ENCODE assay signal across 8 mouse cellular contexts in the genomic region with DNA sequence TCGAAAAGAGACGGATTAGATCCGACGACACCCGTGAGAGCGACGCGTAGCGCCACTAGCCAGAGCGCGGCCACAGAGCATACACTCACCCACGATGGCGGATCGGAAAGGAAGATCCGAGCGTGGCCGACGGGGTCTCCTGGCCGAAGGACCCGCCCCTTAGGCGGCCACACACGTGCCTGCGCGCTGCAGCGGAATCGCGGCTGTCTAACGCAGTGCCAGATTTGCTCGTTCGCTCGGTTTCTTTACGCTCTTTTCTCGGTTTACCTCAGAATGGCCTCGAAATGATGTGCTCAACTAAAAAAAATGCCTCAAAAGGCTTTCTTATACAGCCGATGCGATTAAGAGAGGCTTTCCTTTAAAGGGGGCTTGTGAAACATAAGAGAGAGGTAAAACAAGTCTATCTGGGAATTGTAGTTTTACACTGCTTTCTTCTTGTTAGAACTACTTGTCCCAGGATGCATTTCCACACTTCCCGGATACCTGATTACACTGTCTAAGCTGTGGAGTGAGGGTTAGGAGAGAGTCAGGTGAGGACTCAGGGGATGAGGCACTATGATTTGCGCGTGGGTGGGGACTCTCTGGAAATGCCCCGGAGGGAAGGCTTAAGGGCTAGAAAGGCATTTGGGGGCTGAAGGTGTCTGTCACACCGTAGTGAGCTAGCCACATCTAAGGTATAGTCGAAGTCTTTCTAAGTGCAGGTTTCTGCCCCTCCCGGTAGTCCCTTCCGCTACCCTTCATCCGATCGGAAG. TPM values are rescaled to one million over a fixed set of nuclear protein-coding genes. Genes with fewer than 3 reads are reported as not detected.
DNase-seq lines count a peak whose midpoint lies in the region; ATAC-seq lines count a peak whose summit lies in the region.

Gene Clhc1, plus strand, starts transcription at position 199 of the 752 bp plus-strand sequence.
Gene Rps27a, minus strand, starts transcription at position 358 of the 752 bp plus-strand sequence.

- intact Hi-C loops in gastrocnemius, postnatal 14 days (cut with DNase I; ENCODE audit: low total_unique reads) = no loop called here
- intact Hi-C loops in left cerebral cortex, postnatal 10 days (cut with DNase I) = loop anchor here (1.0 to 10.0 kb wide), 3 partner anchors 145 to 337 kb away; no protein-coding TSS in a partner anchor

- peak; percentile 93 for ATAC-seq in inflammation-experienced regulatory T-cells, adult 6 months
- ATAC-seq in megakaryocyte-erythroid progenitor cell, adult 5-6 weeks (replicated peaks; ENCODE audit: low FRiP score, low TSS enrichment, poor library complexity, severe bottlenecking) = peak; percentile 86

- DNase-seq in adrenal gland, adult (ENCODE audit: inconsistent age in 2 of 2, low spot score in 1 of 2) = peak; percentile 94 to 99
- peak; percentile 93 for DNase-seq in embryo, embryonic 10.5 days (ENCODE audit: low spot score)
- DNase-seq in gastrocnemius, postnatal 14 days = peak; percentile 94
- peak; percentile 86 to 95 for DNase-seq in left cerebral cortex, postnatal 10 days (ENCODE audit: extremely low spot score in 1 of 2, low spot score in 2 of 2)
- DNase-seq in right cerebral cortex, postnatal 25 days = peak; percentile 93
- peak; percentile 89 to 92 for DNase-seq in urinary bladder, postnatal 4 days (ENCODE audit: low spot score in 2 of 2)

RNA-seq across cellular contexts. Expression of gene Clhc1, which starts in this region (rescaled TPM):
- not detected for total RNA-seq in gastrocnemius, postnatal 14 days (2021)
- 1 to 10 TPM in 2 of 3 experiments, under 1 TPM in 1; 0.69 to 1.8 (median 1.4) TPM for polyA plus RNA-seq in inflammation-experienced regulatory T-cells, adult 6 months (2017; shearing (Covaris generic))
- under 1 TPM in 1 of 2 experiments, not detected in 1; 0.59 TPM for total RNA-seq in left cerebral cortex, postnatal 10 days (2021)
- 0.17 and 0.50 TPM in 2 replicates for total RNA-seq in megakaryocyte-erythroid progenitor cell, adult 5-6 weeks (2014; fragmentation: Nextera tagmentation)
- not detected in 2 replicates for total RNA-seq in megakaryocyte-erythroid progenitor cell, adult 5-6 weeks (2017)

RNA-seq across cellular contexts. Expression of gene Rps27a, which starts in this region (rescaled TPM):
- 100 to 1,000 TPM; 559 to 594 TPM for total RNA-seq in gastrocnemius, postnatal 14 days (2021)
- polyA plus RNA-seq in inflammation-experienced regulatory T-cells, adult 6 months (2017; shearing (Covaris generic)) = 1,000 to 10,000 TPM in 2 of 3 experiments, 100 to 1,000 TPM in 1; 892 to 1,752 (median 1,284) TPM
- total RNA-seq in left cerebral cortex, postnatal 10 days (2021) = 100 to 1,000 TPM; 509 TPM
- total RNA-seq in megakaryocyte-erythroid progenitor cell, adult 5-6 weeks (2014; fragmentation: Nextera tagmentation) = 4,800 and 5,317 TPM in 2 replicates
- total RNA-seq in megakaryocyte-erythroid progenitor cell, adult 5-6 weeks (2017) = 1,061 and 1,131 TPM in 2 replicates

Comparison
In these comparisons a context has a peak if more than half of its experiments do, and no peak if none do; other contexts are left out.
1. Peak in every context shown above with its lines: DNase-seq and ATAC-seq.